In genomic region chr6:120022042-120022441, GRCm38 (mm10) we compare ENCODE assay signal across 15 mouse cellular contexts.
"Had no signal": no experiment of that assay in that cellular context is flagged by ENCODE, and none has a peak within 500 bp of the region (broad histone marks: within the 10 kb centered on the region; RNA-seq: fewer than 3 reads in every experiment).

No protein-coding gene starts in this region.

- DNase-seq: retina, postnatal 1 day; right cerebral cortex, adult 18-20 months; right cerebral cortex, postnatal 14 days; right cerebral cortex, postnatal 25 days; right cerebral cortex, postnatal 4 days; spleen, adult 18-20 months; thymus, adult 18-20 months; thymus, adult 2 months; thymus, postnatal 14 days; thymus, postnatal 25 days; thymus, postnatal 36 days; thymus, postnatal 4 days had no signal

- H3K36me3 ChIP-seq: neural tube, embryonic 15.5 days had no signal

- H3K4me2 ChIP-seq: neural tube, embryonic 15.5 days; stomach, embryonic 15.5 days had no signal

- H3K27ac ChIP-seq: neural tube, embryonic 15.5 days; stomach, embryonic 15.5 days; stomach, postnatal 0 days had no signal

- H3K4me3 ChIP-seq: neural tube, embryonic 15.5 days; stomach, embryonic 15.5 days had no signal

- H3K9ac ChIP-seq: neural tube, embryonic 15.5 days; stomach, embryonic 15.5 days had no signal

- H3K9me3 ChIP-seq: neural tube, embryonic 15.5 days; stomach, embryonic 15.5 days had no signal

- H3K27me3 ChIP-seq: neural tube, embryonic 15.5 days; stomach, embryonic 15.5 days had no signal
